Mouse (Mus musculus): ENCODE measurements at regions not wholly inside any gene's neighbourhood (a gene's known extent, or its start where the extent isn't known, plus 50 kb on each side); places are given as distances from the start of the nearest gene placed in this dataset.
A peak's percentile ranks its signal among the peaks of the same experiment; 100 is the strongest.
"Not testable (repeated sequence)": the region's sequence is repeated elsewhere in the genome, so short reads cannot be mapped to it uniquely, and the experiment has no call there.

- DNase-seq (ENCODE audit: low spot score in 2 of 2), result no peak
Measured at GRCm38 (mm10) chrX:70606349-70606748, 129.4 kb upstream of the Tmem185a start.

- DNase-seq (ENCODE audit: low spot score in 2 of 2), result peak in 1 of 2 experiments; percentile 3
Measured at GRCm38 (mm10) chrX:70582344-70582743, 105.4 kb upstream of the Tmem185a start.

GRCm38 (mm10) chrX:70580171-70580570, 103.2 kb upstream of the Tmem185a start:
- DNase-seq (ENCODE audit: low spot score in 2 of 2), result no peak

GRCm38 (mm10) chrX:70574243-70574642, 97.3 kb upstream of the Tmem185a start:
- not testable (repeated sequence) for DNase-seq (ENCODE audit: low spot score in 2 of 2)

GRCm38 (mm10) chrX:70570586-70570985, 93.6 kb upstream of the Tmem185a start:
- not testable (repeated sequence) for DNase-seq (ENCODE audit: low spot score in 2 of 2)

GRCm38 (mm10) chrX:70569339-70569979, 92.5 kb upstream of the Tmem185a start:
- DNase-seq (ENCODE audit: low spot score in 2 of 2), result not testable (repeated sequence)

All from thymus, postnatal 10 days (tissue).